Mouse (Mus musculus): ENCODE results near the gene Gabpb2. TPM values are rescaled to one million over a fixed set of nuclear protein-coding genes. Genes with fewer than 3 reads are reported as not detected.

The Gabpb2 gene
- total RNA-seq, 2 experiments from 2014 or later, result 10.9 to 11.8 TPM

GRCm38 (mm10) chr3:95164256-95164550 lies 53.5 kb downstream of the Gabpb2 start:
- no peak for DNase-seq (ENCODE audit: extremely low spot score in 1 of 2, low spot score in 2 of 2)
- Histone ChIP-seq H3K27ac (no peak overlapping the region), H3K4me3 (no peak overlapping the region)
- intact Hi-C loops (cut with DNase I), result no loop called here
- TF ChIP-seq CTCF (IDR thresholded peaks at IDR 0.05), result no peak

- TF ChIP-seq CTCF (IDR thresholded peaks at IDR 0.05), result no peak
- H3K27ac ChIP-seq, result no peak overlapping the region
- intact Hi-C loops (cut with DNase I), result no loop called here
- no peak overlapping the region for H3K4me3 ChIP-seq
- DNase-seq (ENCODE audit: extremely low spot score in 1 of 2, low spot score in 2 of 2), result no peak
Measured at GRCm38 (mm10) chr3:95163419-95164255, 54.1 kb downstream of the Gabpb2 start.

- Histone ChIP-seq H3K27ac (no peak overlapping the region), H3K4me3 (no peak overlapping the region)
- intact Hi-C loops (cut with DNase I), result no loop called here
- TF ChIP-seq CTCF (IDR thresholded peaks at IDR 0.05), result no peak
- DNase-seq (ENCODE audit: extremely low spot score in 1 of 2, low spot score in 2 of 2), result no peak
Measured at GRCm38 (mm10) chr3:95162345-95162628, 55.4 kb downstream of the Gabpb2 start.

- Histone ChIP-seq H3K27ac (no peak overlapping the region), H3K4me3 (peak overlapping the region; percentile 96)
- intact Hi-C loops (cut with DNase I), result no loop called here
- no peak for DNase-seq (ENCODE audit: extremely low spot score in 1 of 2, low spot score in 2 of 2)
- no peak for TF ChIP-seq CTCF (IDR thresholded peaks at IDR 0.05)
Measured at GRCm38 (mm10) chr3:95161618-95162344, 55.9 kb downstream of the Gabpb2 start.

- DNase-seq (ENCODE audit: extremely low spot score in 1 of 2, low spot score in 2 of 2), result no peak
- no peak for TF ChIP-seq CTCF (IDR thresholded peaks at IDR 0.05)
- Histone ChIP-seq H3K27ac (peak overlapping the region; percentile 9; the same call in 1 of the 2 replicates), H3K4me3 (peak overlapping the region; percentile 96)
- intact Hi-C loops (cut with DNase I), result no loop called here
Measured at GRCm38 (mm10) chr3:95161041-95161551, 56.6 kb downstream of the Gabpb2 start.

GRCm38 (mm10) chr3:95159987-95160963 lies 57.4 kb downstream of the Gabpb2 start, which contains the start of gene Sema6c:
Sema6c (plus strand) TSS chr3:95160457.
- intact Hi-C loops (cut with DNase I), result no loop called here
- Histone ChIP-seq H3K27ac (peak within 1 kb of the TSS; percentile 76), H3K4me3 (peak within 1 kb of the TSS; percentile 96)
- no peak for TF ChIP-seq CTCF (IDR thresholded peaks at IDR 0.05)
- peak; percentile 84 to 87 for DNase-seq (ENCODE audit: extremely low spot score in 1 of 2, low spot score in 2 of 2)

- intact Hi-C loops (cut with DNase I), result no loop called here
Measured at GRCm38 (mm10) chr3:95159511-95159986, 58.2 kb downstream of the Gabpb2 start.

GRCm38 (mm10) chr3:95153874-95154273 lies 63.8 kb downstream of the Gabpb2 start:
- Histone ChIP-seq H3K27ac (no peak overlapping the region), H3K4me3 (no peak overlapping the region)
- TF ChIP-seq CTCF (IDR thresholded peaks at IDR 0.05), result peak; percentile 56
- intact Hi-C loops (cut with DNase I), result no loop called here
- DNase-seq (ENCODE audit: extremely low spot score in 1 of 2, low spot score in 2 of 2), result no peak

More at GRCm38 (mm10) chr3:95159511-95159986, 58.2 kb downstream of the Gabpb2 start:
- TF ChIP-seq CTCF (IDR thresholded peaks at IDR 0.05), result no peak
- DNase-seq (ENCODE audit: extremely low spot score in 1 of 2, low spot score in 2 of 2), result no peak
- Histone ChIP-seq H3K4me3 (peak overlapping the region; percentile 96), H3K27ac (peak overlapping the region; percentile 76)

GRCm38 (mm10) chr3:95147924-95148323 lies 69.8 kb downstream of the Gabpb2 start:
- Histone ChIP-seq H3K27ac (no peak overlapping the region), H3K4me3 (no peak overlapping the region)
- no peak for TF ChIP-seq CTCF (IDR thresholded peaks at IDR 0.05)
- intact Hi-C loops (cut with DNase I), result no loop called here
- no peak for DNase-seq (ENCODE audit: extremely low spot score in 1 of 2, low spot score in 2 of 2)

- no peak overlapping the region for H3K4me3 ChIP-seq
- intact Hi-C loops (cut with DNase I), result loop anchor here (1.0 to 5.0 kb wide), 3 partner anchors 32 to 140 kb away; partner anchors contain the start of genes Mindy1 and Prune1
- peak; percentile 97 for TF ChIP-seq CTCF (IDR thresholded peaks at IDR 0.05)
- H3K27ac ChIP-seq, result no peak overlapping the region
- peak; percentile 79 to 88 for DNase-seq (ENCODE audit: extremely low spot score in 1 of 2, low spot score in 2 of 2)
Measured at GRCm38 (mm10) chr3:95142617-95143011, 75.1 kb downstream of the Gabpb2 start.

GRCm38 (mm10) chr3:95141952-95142616 lies 75.6 kb downstream of the Gabpb2 start, which contains the start of gene Tnfaip8l2:
Tnfaip8l2 (minus strand) TSS chr3:95142360.
- H3K27ac ChIP-seq, result no peak within 1 kb of the TSS
- no peak for DNase-seq (ENCODE audit: extremely low spot score in 1 of 2, low spot score in 2 of 2)
- no peak for TF ChIP-seq CTCF (IDR thresholded peaks at IDR 0.05)
- intact Hi-C loops (cut with DNase I), result loop anchor here (1.0 to 5.0 kb wide), 4 partner anchors 32 to 140 kb away; partner anchors contain the start of genes Gabpb2, Mindy1 and Prune1
- no peak within 1 kb of the TSS for H3K4me3 ChIP-seq
